Mouse (Mus musculus): ENCODE data around the gene Rbfox1.

Gene Rbfox1

DNA sequence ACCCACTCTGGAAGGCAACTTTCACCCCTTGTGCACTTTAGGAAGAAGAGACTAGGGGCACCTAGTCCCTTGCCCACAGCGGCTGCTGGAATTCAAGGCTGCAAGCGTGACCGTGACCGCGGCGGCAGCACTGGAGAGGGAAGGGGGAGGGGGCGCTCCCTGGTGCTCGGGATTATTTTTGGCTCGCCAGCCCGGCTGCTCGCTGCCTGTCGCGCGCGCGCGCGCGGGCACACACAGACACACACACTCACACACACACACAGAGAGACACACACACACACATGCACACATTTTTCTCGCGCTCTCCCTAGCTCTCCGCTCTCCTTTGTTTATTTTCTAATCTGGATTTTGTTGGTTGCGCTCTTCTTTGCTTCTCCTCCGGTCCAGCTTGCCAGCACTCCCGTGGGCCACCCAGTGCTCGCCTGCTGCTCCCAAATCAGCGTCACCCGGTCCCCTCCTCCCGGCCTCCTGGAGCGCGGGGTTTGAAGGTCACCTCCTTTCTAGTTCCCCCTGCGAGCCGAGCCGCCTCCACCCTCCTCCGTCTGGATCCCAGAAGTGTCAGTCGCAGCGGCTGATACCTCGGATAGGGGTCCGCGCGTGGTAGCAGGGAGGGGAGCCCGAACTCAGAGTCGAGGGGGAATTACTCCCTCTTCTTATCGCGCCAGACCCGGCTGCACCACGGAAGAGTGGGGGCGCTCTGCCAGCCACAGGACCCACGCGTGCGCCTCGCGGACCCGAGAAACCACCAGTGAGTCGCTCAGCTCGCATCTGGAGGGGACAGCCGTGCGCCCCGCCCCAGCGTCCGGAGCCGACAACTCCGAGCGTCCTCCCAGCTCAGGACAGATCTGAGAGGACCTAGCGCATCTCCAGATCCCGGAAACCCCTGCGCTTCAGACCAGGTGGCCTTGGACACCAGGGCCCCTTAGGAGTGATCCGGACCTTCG is at the start of gene Rbfox1:
Gene Rbfox1 (plus strand): TSS at position 610 of the 944 bp plus-strand sequence.
- no peak for DNase-seq (ENCODE audit: low read depth)

- no peak for DNase-seq (ENCODE audit: low read depth)
Observed at GRCm38 (mm10) chr16:5836744-5837143, 48.4 kb upstream of the Rbfox1 start.

- no peak for DNase-seq (ENCODE audit: low read depth)
Observed at GRCm38 (mm10) chr16:5841167-5841566, 44.0 kb upstream of the Rbfox1 start.

- DNase-seq (ENCODE audit: low read depth), result no peak
Observed at GRCm38 (mm10) chr16:5845645-5846044, 39.5 kb upstream of the Rbfox1 start.

GRCm38 (mm10) chr16:5853055-5853454 is 32.1 kb upstream of the Rbfox1 start:
- DNase-seq (ENCODE audit: low read depth), result no peak

GRCm38 (mm10) chr16:5864350-5864749 is 20.8 kb upstream of the Rbfox1 start:
- DNase-seq (ENCODE audit: low read depth), result no peak

- no peak for DNase-seq (ENCODE audit: low read depth)
Observed at GRCm38 (mm10) chr16:5866966-5867365, 18.2 kb upstream of the Rbfox1 start.

DNA sequence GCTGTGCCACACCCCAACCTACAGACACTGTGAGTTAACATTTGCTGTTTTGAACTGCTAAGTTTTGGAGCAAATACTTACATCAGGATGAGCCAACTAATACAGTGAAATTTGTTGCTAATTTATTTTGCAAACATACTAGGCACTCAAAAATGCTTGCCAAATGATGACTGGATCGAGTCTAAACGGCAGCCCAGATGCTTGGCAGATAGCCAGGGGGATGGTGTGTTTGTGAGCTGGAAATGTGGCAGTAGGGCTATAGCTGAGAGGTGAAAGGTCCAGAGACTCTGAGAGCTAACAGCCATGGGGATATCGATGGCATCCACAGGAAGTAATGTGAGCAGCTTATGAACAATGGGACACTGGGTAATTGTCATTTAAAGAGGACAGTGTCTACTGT is 14.8 kb upstream of the Rbfox1 start:
- DNase-seq (ENCODE audit: low read depth), result no peak

DNA sequence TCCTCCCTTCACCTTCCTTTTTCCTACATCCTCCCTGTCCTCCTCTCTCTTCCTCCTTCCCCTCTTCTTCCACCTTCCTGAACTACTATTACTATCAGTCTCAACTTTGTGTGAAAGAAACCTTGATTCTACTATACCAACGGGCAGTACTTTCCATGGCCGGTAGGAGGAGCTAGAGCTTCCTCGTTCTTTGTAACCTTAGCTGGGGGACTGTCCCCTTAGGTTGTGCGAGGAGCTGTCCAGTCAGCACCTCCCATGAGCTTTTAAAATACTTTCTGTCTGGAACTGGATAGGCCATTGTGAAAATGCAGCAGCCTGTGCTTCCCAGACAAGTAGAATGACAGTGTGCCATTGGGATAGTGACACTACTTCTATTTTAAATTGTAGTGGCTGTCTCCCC is 3.3 kb upstream of the Rbfox1 start:
- no peak for DNase-seq (ENCODE audit: low read depth)

DNA sequence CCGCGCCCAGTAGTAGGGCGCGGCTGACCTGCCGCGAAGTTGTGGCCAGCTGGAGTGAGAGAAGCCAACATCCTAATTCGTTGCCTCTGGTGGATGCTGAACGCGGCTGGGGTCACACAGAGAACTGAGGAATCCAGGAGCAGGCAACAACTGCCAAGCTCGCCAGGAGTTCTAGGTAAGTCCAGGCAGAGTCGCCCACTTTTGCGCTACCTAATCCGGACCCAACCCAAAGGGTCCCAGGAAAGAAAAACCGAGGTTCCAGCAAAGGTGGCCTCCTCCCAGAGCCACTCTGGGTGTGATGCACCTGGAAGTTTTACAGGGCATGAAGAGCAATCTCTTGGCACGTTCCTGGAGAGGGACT is 515 bp downstream of the Rbfox1 start:
- DNase-seq (ENCODE audit: low read depth), result no peak

DNA sequence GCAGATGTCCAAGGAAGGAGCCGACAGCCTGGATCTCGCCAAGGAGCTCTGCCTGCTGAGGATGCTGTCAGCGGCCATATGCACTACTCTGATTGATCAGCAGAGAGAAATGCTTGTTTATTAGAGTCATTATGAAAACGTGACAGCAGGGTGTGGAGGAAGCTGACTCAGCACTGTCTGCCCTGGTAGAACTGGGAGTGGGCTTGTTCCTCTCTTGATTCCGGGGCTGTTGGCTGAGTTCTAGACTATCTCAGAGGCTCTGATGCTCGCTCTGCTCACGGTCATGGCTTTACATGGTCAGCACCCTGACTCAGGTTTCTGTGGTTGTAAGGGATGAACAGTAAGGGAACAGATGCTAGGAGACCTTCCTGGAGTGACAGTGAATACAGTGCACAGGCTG is 10.4 kb downstream of the Rbfox1 start:
- no peak for DNase-seq (ENCODE audit: low read depth)

DNA sequence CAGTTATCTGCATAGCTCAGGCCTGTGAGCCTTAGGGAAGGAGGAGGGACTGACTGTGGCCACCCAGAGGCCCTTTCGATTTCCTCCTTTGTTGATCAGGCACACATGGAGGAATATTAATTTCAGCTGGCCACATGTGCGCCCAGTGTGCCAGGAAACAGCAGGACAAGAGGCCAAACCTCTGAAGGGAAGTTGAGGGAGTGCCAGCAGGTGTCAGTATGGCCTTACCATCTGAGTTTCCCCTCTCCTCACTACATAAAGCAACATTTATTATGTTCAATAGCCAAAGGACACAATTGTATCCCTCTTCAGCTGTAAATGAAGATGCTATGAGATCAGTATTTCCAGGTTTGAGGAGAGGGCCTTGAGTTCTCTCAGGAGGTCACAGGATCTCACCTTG is 13.2 kb downstream of the Rbfox1 start:
- DNase-seq (ENCODE audit: low read depth), result no peak

- DNase-seq (ENCODE audit: low read depth), result no peak
Observed at GRCm38 (mm10) chr16:5910742-5911141, 25.6 kb downstream of the Rbfox1 start.

GRCm38 (mm10) chr16:5911880-5912327 is 26.7 kb downstream of the Rbfox1 start:
- DNase-seq (ENCODE audit: low read depth), result no peak

- DNase-seq (ENCODE audit: low read depth), result no peak
Observed at GRCm38 (mm10) chr16:5917937-5918336, 32.8 kb downstream of the Rbfox1 start.

DNA sequence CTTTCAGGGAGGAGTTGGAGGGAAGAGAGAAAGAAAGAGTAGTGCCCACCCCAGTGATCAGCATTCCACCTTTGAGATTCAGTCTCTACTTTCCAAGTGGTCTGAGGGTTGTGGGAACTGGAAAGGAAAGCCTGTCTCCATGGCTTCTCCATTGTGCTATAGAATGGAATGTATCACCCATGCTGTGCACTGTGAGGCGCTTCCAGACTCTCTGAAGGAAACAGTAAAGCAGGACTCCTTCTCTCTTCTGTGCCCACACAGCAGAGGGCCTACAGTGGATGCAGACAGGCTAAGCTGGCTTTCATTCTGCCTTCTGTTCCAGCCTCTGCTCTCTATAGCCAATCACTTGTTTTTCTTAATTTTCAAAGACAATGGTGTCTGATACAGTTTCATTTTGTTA is 41.8 kb downstream of the Rbfox1 start:
- no peak for DNase-seq (ENCODE audit: low read depth)

- DNase-seq (ENCODE audit: low read depth), result no peak
Observed at GRCm38 (mm10) chr16:5931680-5932079, 46.5 kb downstream of the Rbfox1 start.

DNA sequence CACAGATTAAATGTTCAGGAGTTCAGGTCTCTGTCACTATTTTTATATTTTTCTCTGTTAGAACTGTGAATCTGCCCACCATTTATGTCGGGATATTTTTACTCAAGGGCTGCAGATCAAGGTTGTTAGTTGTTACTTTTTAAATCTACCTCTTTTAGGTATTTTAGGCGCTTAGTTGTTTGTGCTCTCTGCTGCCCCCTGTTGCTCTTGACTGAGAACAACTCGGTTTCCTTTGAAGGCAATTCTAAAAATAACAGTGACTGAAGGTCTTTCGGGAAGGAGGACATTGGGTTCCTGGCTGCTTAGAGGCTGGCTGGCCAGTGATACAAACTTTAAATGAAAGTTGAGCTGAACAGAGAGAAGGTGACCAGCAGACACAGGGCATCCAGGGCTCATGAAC is 54.9 kb downstream of the Rbfox1 start:
- DNase-seq (ENCODE audit: low read depth), result no peak

- DNase-seq (ENCODE audit: low read depth), result no peak
Observed at GRCm38 (mm10) chr16:5945682-5946081, 60.5 kb downstream of the Rbfox1 start.

DNA sequence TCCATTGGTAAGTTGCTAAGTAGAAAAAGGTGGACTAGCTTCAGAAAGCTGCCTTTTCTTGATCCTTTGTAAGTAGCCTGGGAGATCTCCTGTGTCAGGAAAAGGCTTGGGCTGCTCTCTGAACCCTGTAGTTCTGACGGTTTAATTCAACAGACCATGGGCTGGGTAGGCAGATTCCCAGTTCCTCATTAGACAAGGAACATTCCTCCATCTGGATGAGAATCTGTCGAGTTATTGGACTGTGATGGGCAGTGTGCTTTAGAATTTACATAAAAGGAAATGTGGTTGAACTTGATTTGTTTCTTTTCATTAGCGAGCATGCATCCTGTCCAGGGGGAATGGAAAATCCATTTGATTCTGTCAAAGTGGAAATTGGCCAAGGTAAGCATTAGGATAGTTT is 68.0 kb downstream of the Rbfox1 start:
- DNase-seq (ENCODE audit: low read depth), result no peak

GRCm38 (mm10) chr16:5957418-5957817 is 72.3 kb downstream of the Rbfox1 start:
- DNase-seq (ENCODE audit: low read depth), result no peak

GRCm38 (mm10) chr16:5961786-5962185 is 76.6 kb downstream of the Rbfox1 start:
- no peak for DNase-seq (ENCODE audit: low read depth)

DNA sequence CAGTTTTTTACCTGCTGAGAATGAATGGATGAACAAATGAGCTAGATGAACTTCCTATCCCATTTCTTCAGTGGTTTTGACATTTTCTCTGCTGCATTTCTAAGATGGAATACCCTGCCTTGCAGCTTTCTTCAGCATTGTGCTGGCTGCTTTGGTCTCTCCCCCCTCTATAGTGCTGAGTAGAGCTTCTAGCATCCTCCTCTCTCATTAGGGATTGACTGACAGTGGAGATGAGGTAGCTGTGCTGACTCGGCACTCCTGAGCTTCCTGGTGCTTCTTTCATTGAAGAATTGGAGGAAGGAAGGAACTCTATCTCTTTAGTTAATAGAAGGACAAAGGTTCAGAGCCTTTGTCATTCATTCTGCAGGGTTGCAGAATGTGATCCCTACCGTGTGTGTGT is 89.0 kb downstream of the Rbfox1 start:
- no peak for DNase-seq (ENCODE audit: low read depth)
